Mouse (Mus musculus) spleen, adult 2 months (tissue): ENCODE measurements at regions not wholly inside any gene's neighbourhood (a gene's known extent, or its start where the extent isn't known, plus 50 kb on each side); places are given as distances from the start of the nearest gene placed in this dataset.

Experiments used
- DNase-seq, 2 experiments: peaks; one replicate each; pipeline versions ENCODE4 v3.0.0 to v3.0.0-alpha.2; 2012 to 2021; ENCODE audit warnings: low spot score in 2 of 2, low read depth in 1 of 2
- H3K27ac ChIP-seq: fragments of 200-500 bp; 2 replicates; pipeline ENCODE4 v1.5.1; 2012; ENCODE audit warnings: low read length, inconsistent platforms; ENCODE audit not compliant: insufficient read depth
- H3K27me3 ChIP-seq: fragments of 200-500 bp; 2 replicates; pipeline ENCODE4 v1.6.1; 2012; ENCODE audit warnings: mild to moderate bottlenecking, moderate library complexity, low read length, inconsistent platforms; ENCODE audit not compliant: control insufficient read depth, insufficient read depth
- H3K36me3 ChIP-seq: fragments of 200-500 bp; 2 replicates; pipeline ENCODE4 v1.6.1; 2012; ENCODE audit warnings: mild to moderate bottlenecking, low read length, inconsistent platforms; ENCODE audit not compliant: control insufficient read depth, insufficient read depth
- H3K4me1 ChIP-seq: fragments of 200-500 bp; 2 replicates; pipeline ENCODE4 v1.6.1; 2011; ENCODE audit warnings: inconsistent platforms; ENCODE audit not compliant: control insufficient read depth, insufficient read depth, insufficient read length
- H3K4me3 ChIP-seq: fragments of 200-500 bp; 2 replicates; pipeline ENCODE4 v1.5.1; 2011; ENCODE audit warnings: mild to moderate bottlenecking, inconsistent platforms; ENCODE audit not compliant: insufficient read depth, insufficient read length; ENCODE audit errors: extremely low read depth
- CTCF ChIP-seq: fragments of 200-500 bp; IDR thresholded peaks from 2 replicates; pipeline ENCODE4 v1.5.1; 2011; ENCODE audit warnings: mild to moderate bottlenecking, inconsistent platforms; ENCODE audit not compliant: insufficient read depth, insufficient read length, insufficient replicate concordance; ENCODE audit errors: extremely low read depth
- POLR2A ChIP-seq: fragments of 200-500 bp; IDR thresholded peaks from 2 replicates; pipeline ENCODE4 v1.6.1; 2011; ENCODE audit warnings: low read depth, low read length, inconsistent platforms
- WGBS: fragments of 180-500 bp; shearing (Covaris S2); methylation state at CpG from one replicate; pipeline ENCODE4 v1.1.7; 2018; 5-methylcytosine and 5-hydroxymethylcytosine counted together

- Histone ChIP-seq H3K4me1 (no peaks in the 10 kb centered on the region), H3K36me3 (no peaks in the 10 kb centered on the region), H3K4me3 (no peak overlapping the region), H3K27ac (no peak overlapping the region), H3K27me3 (no peaks in the 10 kb centered on the region)
- WGBS, result 80% methylated on average over 6 of the region's 6 CpGs
- TF ChIP-seq CTCF, result no peak
- TF ChIP-seq POLR2A, result no peak
- no peak for DNase-seq
These were observed 84.5 kb upstream of the Nectin1 start for GRCm38 (mm10) chr9:43659237-43659636.

GRCm38 (mm10) chr9:43660151-43660550 is 83.6 kb upstream of the Nectin1 start:
- Histone ChIP-seq H3K27me3 (no peaks in the 10 kb centered on the region), H3K4me3 (no peak overlapping the region), H3K36me3 (no peaks in the 10 kb centered on the region), H3K4me1 (no peaks in the 10 kb centered on the region), H3K27ac (no peak overlapping the region)
- TF ChIP-seq CTCF (no peak), POLR2A (no peak)
- DNase-seq, result no peak
- 83% methylated on average over 5 of the region's 5 CpGs for WGBS

- 65% methylated on average over 11 of the region's 11 CpGs for WGBS
- no peaks in the 10 kb centered on the region for H3K27me3 ChIP-seq
- H3K4me3 ChIP-seq, result no peak overlapping the region
- TF ChIP-seq POLR2A, result no peak
- no peak for TF ChIP-seq CTCF
- no peaks in the 10 kb centered on the region for H3K4me1 ChIP-seq
- no peak overlapping the region for H3K27ac ChIP-seq
- DNase-seq, result no peak
- H3K36me3 ChIP-seq, result no peaks in the 10 kb centered on the region
These were observed 82.8 kb upstream of the Nectin1 start for GRCm38 (mm10) chr9:43660896-43661563.

GRCm38 (mm10) chr9:43661646-43662045 is 82.1 kb upstream of the Nectin1 start:
- DNase-seq, result no peak
- 70% methylated on average over 6 of the region's 6 CpGs for WGBS
- Histone ChIP-seq H3K27ac (no peak overlapping the region), H3K4me1 (no peaks in the 10 kb centered on the region), H3K36me3 (no peaks in the 10 kb centered on the region), H3K27me3 (no peaks in the 10 kb centered on the region), H3K4me3 (no peak overlapping the region)
- TF ChIP-seq CTCF (no peak), POLR2A (no peak)

GRCm38 (mm10) chr9:43667386-43667785 is 76.4 kb upstream of the Nectin1 start:
- H3K4me1 ChIP-seq, result no peaks in the 10 kb centered on the region
- H3K4me3 ChIP-seq, result no peak overlapping the region
- 82% methylated on average over 6 of the region's 6 CpGs for WGBS
- TF ChIP-seq POLR2A, result no peak
- no peak for TF ChIP-seq CTCF
- DNase-seq, result no peak
- no peaks in the 10 kb centered on the region for H3K27me3 ChIP-seq
- H3K36me3 ChIP-seq, result no peaks in the 10 kb centered on the region
- no peak overlapping the region for H3K27ac ChIP-seq

- 76% methylated on average over 4 of the region's 4 CpGs for WGBS
- no peaks in the 10 kb centered on the region for H3K4me1 ChIP-seq
These were observed 75.8 kb upstream of the Nectin1 start for GRCm38 (mm10) chr9:43667974-43668373.

GRCm38 (mm10) chr9:43668731-43669130 is 75.1 kb upstream of the Nectin1 start:
- no peak for DNase-seq
- no peak for TF ChIP-seq CTCF
- TF ChIP-seq POLR2A, result no peak
- H3K4me3 ChIP-seq, result no peak overlapping the region
- WGBS, result 90% methylated on average over 7 of the region's 7 CpGs
- no peak overlapping the region for H3K27ac ChIP-seq
- H3K4me1 ChIP-seq, result no peaks in the 10 kb centered on the region
- no peaks in the 10 kb centered on the region for H3K36me3 ChIP-seq
- no peaks in the 10 kb centered on the region for H3K27me3 ChIP-seq

More at GRCm38 (mm10) chr9:43667974-43668373, 75.8 kb upstream of the Nectin1 start:
- Histone ChIP-seq H3K27ac (no peak overlapping the region), H3K36me3 (no peaks in the 10 kb centered on the region), H3K4me3 (no peak overlapping the region), H3K27me3 (no peaks in the 10 kb centered on the region)
- no peak for DNase-seq
- TF ChIP-seq POLR2A (no peak), CTCF (no peak)

GRCm38 (mm10) chr9:43670563-43670962 is 73.2 kb upstream of the Nectin1 start:
- no peak overlapping the region for H3K4me3 ChIP-seq
- no peak for DNase-seq
- TF ChIP-seq CTCF (no peak), POLR2A (no peak)
- no peaks in the 10 kb centered on the region for H3K27me3 ChIP-seq
- WGBS, result 57% methylated on average over 5 of the region's 5 CpGs
- H3K36me3 ChIP-seq, result no peaks in the 10 kb centered on the region
- no peaks in the 10 kb centered on the region for H3K4me1 ChIP-seq
- no peak overlapping the region for H3K27ac ChIP-seq
